In genomic region chr5:115434853-115435754, GRCm38 (mm10) we compare ENCODE assay signal across 11 mouse cellular contexts. TPM values are rescaled to one million over a fixed set of nuclear protein-coding genes. Genes with fewer than 3 reads are reported as not detected.
DNase-seq lines count a peak whose midpoint lies in the region; ATAC-seq and TF ChIP-seq lines count a peak whose summit lies in the region.
"Had no signal": no experiment of that assay in that cellular context is flagged by ENCODE, and none has a peak within 500 bp of the region (broad histone marks: within the 10 kb centered on the region; RNA-seq: fewer than 3 reads in every experiment).

No protein-coding gene starts in this region.

- H3K4me2 ChIP-seq in midbrain, embryonic 11.5 days: peak overlapping the region; percentile 100
- H3K4me2 ChIP-seq in stomach, postnatal 0 days (replicated peaks; ENCODE audit: low read depth): no peak overlapping the region

- DNase-seq in left cerebral cortex, postnatal 4 days: peak; percentile 76
- DNase-seq in left cerebral cortex, postnatal 10 days (ENCODE audit: extremely low spot score in 1 of 2, low spot score in 2 of 2): no peak
- no peak for DNase-seq in hindbrain, embryonic 10.5 days (ENCODE audit: low spot score)
- DNase-seq in midbrain, embryonic 11.5 days (ENCODE audit: low spot score, missing footprints): peak; percentile 95
- no peak for DNase-seq in stomach, postnatal 0 days (ENCODE audit: low spot score)
- DNase-seq in urinary bladder, postnatal 4 days (ENCODE audit: low spot score in 2 of 2): no peak
- DNase-seq in thymus, postnatal 10 days (ENCODE audit: low spot score in 2 of 2): no peak
- DNase-seq in natural killer cell, adult 2 months (ENCODE audit: low spot score in 2 of 2): no peak

- peaks cover 93% of the 10 kb centered on the region for H3K36me3 ChIP-seq in hindbrain, embryonic 10.5 days
- peaks cover 32% of the 10 kb centered on the region for H3K36me3 ChIP-seq in midbrain, embryonic 11.5 days (ENCODE audit: control insufficient read depth, insufficient read depth, low read length)
- H3K36me3 ChIP-seq in stomach, postnatal 0 days (ENCODE audit: control insufficient read depth, insufficient read depth, low read length): no peaks in the 10 kb centered on the region

- peak overlapping the region; percentile 100 for H3K27ac ChIP-seq in hindbrain, embryonic 10.5 days
- H3K27ac ChIP-seq in midbrain, embryonic 11.5 days (ENCODE audit: low read depth, low read length): peak overlapping the region; percentile 100
- no peak overlapping the region for H3K27ac ChIP-seq in stomach, postnatal 0 days (replicated peaks)

- peak overlapping the region; percentile 100 for H3K4me3 ChIP-seq in hindbrain, embryonic 10.5 days
- H3K4me3 ChIP-seq in midbrain, embryonic 11.5 days (ENCODE audit: low read depth, low read length): peak overlapping the region; percentile 100
- H3K4me3 ChIP-seq in stomach, postnatal 0 days (ENCODE audit: low read depth, low read length): no peak overlapping the region
- H3K4me3 ChIP-seq: myocyte had no signal

- TF ChIP-seq CTCF in stomach, postnatal 0 days (IDR thresholded peaks at IDR 0.05; ENCODE audit: low read depth): no peak

- no peak for ATAC-seq in midbrain, embryonic 11.5 days (ENCODE audit: low FRiP score)
- no peak for ATAC-seq in stomach, postnatal 0 days (ENCODE audit: low FRiP score, low TSS enrichment)

- intact Hi-C loops in left cerebral cortex, postnatal 4 days (cut with DNase I): loop anchor here (5.0 kb wide), 1 partner anchor 78 kb away; no protein-coding TSS in a partner anchor
- intact Hi-C loops in left cerebral cortex, postnatal 10 days (cut with DNase I): no loop called here

- 21% methylated on average over 15 of the region's 15 CpGs for WGBS in hindbrain, embryonic 10.5 days
- WGBS in midbrain, embryonic 11.5 days: 9% methylated on average over 15 of the region's 15 CpGs
- WGBS in stomach, postnatal 0 days: 58% methylated on average over 14 of the region's 15 CpGs

- H3K4me1 ChIP-seq in hindbrain, embryonic 10.5 days (replicated peaks): peaks cover 90% of the 10 kb centered on the region
- peaks cover 73% of the 10 kb centered on the region for H3K4me1 ChIP-seq in midbrain, embryonic 11.5 days (ENCODE audit: control insufficient read depth, insufficient read depth, low read length)
- peaks cover 6% of the 10 kb centered on the region; the same call in 1 of the 2 replicates for H3K4me1 ChIP-seq in stomach, postnatal 0 days (replicated peaks; ENCODE audit: control insufficient read depth, insufficient read depth)

- H3K27me3 ChIP-seq in hindbrain, embryonic 10.5 days (ENCODE audit: insufficient read depth, poor library complexity, severe bottlenecking): no peaks in the 10 kb centered on the region
- no peaks in the 10 kb centered on the region for H3K27me3 ChIP-seq in midbrain, embryonic 11.5 days (ENCODE audit: control insufficient read depth, insufficient read depth, low read length)
- no peaks in the 10 kb centered on the region for H3K27me3 ChIP-seq in stomach, postnatal 0 days (ENCODE audit: control insufficient read depth, insufficient read depth, low read length)

- H3K9me3 ChIP-seq in hindbrain, embryonic 10.5 days: no peaks in the 10 kb centered on the region
- no peaks in the 10 kb centered on the region for H3K9me3 ChIP-seq in midbrain, embryonic 11.5 days (ENCODE audit: control insufficient read depth, low read length)
- H3K9me3 ChIP-seq in stomach, postnatal 0 days (ENCODE audit: control insufficient read depth, low read length): no peaks in the 10 kb centered on the region

- TF ChIP-seq EP300 in stomach, postnatal 0 days (optimal IDR thresholded peaks at IDR 0.05): no peak

- H3K9ac ChIP-seq in midbrain, embryonic 11.5 days (ENCODE audit: low read length): peak overlapping the region; percentile 100
- peak overlapping the region; percentile 27; the same call in 1 of the 2 replicates for H3K9ac ChIP-seq in stomach, postnatal 0 days (ENCODE audit: low read length)

RNA-seq across cellular contexts. Expression of gene Msi1, which starts 5.7 kb away (rescaled TPM):
- 100 to 1,000 TPM; 110 to 114 TPM for total RNA-seq in left cerebral cortex, postnatal 4 days (2021)
- total RNA-seq in left cerebral cortex, postnatal 10 days (2021): 10 to 100 TPM; 54.2 to 58.0 TPM
- 167 and 222 TPM in 2 replicates for polyA plus RNA-seq in hindbrain, embryonic 10.5 days (2016; fragmentation: Nextera tagmentation; extraction: Ambion mirVana)
- 199 and 227 TPM in 2 replicates for polyA plus RNA-seq in midbrain, embryonic 11.5 days (2014; fragmentation: Nextera tagmentation; extraction: Ambion mirVana)
- 3.2 and 3.6 TPM in 2 replicates for polyA plus RNA-seq in stomach, postnatal 0 days (2015; fragmentation: Nextera tagmentation; extraction: Ambion mirVana)

RNA-seq across cellular contexts. Expression of gene Pla2g1b, which starts 31.0 kb away (rescaled TPM):
- total RNA-seq in left cerebral cortex, postnatal 4 days (2021): not detected
- total RNA-seq in left cerebral cortex, postnatal 10 days (2021): not detected
- 0.51 TPM in 1 of 2 replicates, not detected in the other for polyA plus RNA-seq in hindbrain, embryonic 10.5 days (2016; fragmentation: Nextera tagmentation; extraction: Ambion mirVana)
- polyA plus RNA-seq in midbrain, embryonic 11.5 days (2014; fragmentation: Nextera tagmentation; extraction: Ambion mirVana): not detected in 2 replicates
- polyA plus RNA-seq in stomach, postnatal 0 days (2015; fragmentation: Nextera tagmentation; extraction: Ambion mirVana): 464 and 489 TPM in 2 replicates
- total RNA-seq: left cerebral cortex, postnatal 25 days had no signal
- polyA plus RNA-seq: heart, postnatal 0 days; myocyte had no signal

RNA-seq across cellular contexts. Expression of gene Sirt4, which starts 49.4 kb away (rescaled TPM):
- 10 to 100 TPM; 28.4 to 31.5 TPM for total RNA-seq in left cerebral cortex, postnatal 4 days (2021)
- total RNA-seq in left cerebral cortex, postnatal 10 days (2021): 10 to 100 TPM; 26.8 to 31.2 TPM
- 17.2 and 17.3 TPM in 2 replicates for polyA plus RNA-seq in hindbrain, embryonic 10.5 days (2016; fragmentation: Nextera tagmentation; extraction: Ambion mirVana)
- 16.2 and 18.9 TPM in 2 replicates for polyA plus RNA-seq in midbrain, embryonic 11.5 days (2014; fragmentation: Nextera tagmentation; extraction: Ambion mirVana)
- 10.1 and 11.5 TPM in 2 replicates for polyA plus RNA-seq in stomach, postnatal 0 days (2015; fragmentation: Nextera tagmentation; extraction: Ambion mirVana)

Comparison
In these comparisons a context has a peak if more than half of its experiments do, and no peak if none do; other contexts are left out.
1. DNase-seq: peak in left cerebral cortex, postnatal 4 days (single experiment) and midbrain, embryonic 11.5 days (single experiment); none in left cerebral cortex, postnatal 10 days (0 of 2), hindbrain, embryonic 10.5 days (single experiment), stomach, postnatal 0 days (single experiment), urinary bladder, postnatal 4 days (0 of 2), thymus, postnatal 10 days (0 of 2) and natural killer cell, adult 2 months (0 of 2).
2. RNA of gene Msi1, which starts 5.7 kb away (polyA plus RNA-seq): 199 to 227 TPM in midbrain, embryonic 11.5 days and 167 to 222 TPM in hindbrain, embryonic 10.5 days; 3.2 to 3.6 TPM in stomach, postnatal 0 days; every median in the first group is over 10 times any median in the second.
3. RNA of gene Pla2g1b, which starts 31.0 kb away (polyA plus RNA-seq): 464 to 489 TPM in stomach, postnatal 0 days; 0.51 TPM in hindbrain, embryonic 10.5 days and not detected in midbrain, embryonic 11.5 days; every median in the first group is over 100 times any median in the second.